Mouse (Mus musculus): Measurements from ENCODE around the gene Plpp3. TPM values are rescaled to one million over a fixed set of nuclear protein-coding genes. Genes with fewer than 3 reads are reported as not detected.

The Plpp3 gene
- polyA plus RNA-seq, 1 experiment from 2014 or later: 57.7 TPM

DNA sequence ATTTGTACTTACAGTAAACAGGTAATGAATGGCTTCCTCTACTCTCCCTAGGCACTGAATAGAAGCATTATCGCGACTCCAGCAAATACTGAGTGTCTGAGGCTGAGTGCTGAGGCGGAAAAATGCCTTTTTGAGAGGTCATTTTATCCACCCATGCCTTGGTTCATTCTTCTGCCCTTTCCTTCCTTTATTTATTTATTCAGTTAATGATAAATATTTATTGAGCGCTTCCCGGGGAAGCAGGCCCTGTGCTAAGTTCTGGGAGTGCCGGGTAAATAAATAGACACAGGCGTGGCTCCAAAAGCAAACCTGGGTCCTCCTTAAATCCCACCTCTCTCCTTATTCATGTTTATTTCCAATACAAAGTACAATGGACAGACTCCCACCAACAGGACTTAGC lies 27.9 kb upstream of the Plpp3 start:
- no peaks in the 10 kb centered on the region for H3K9me3 ChIP-seq
- no peak overlapping the region for H3K27ac ChIP-seq
- no peaks in the 10 kb centered on the region for H3K4me1 ChIP-seq
- WGBS: 73% methylated on average over 7 of the region's 7 CpGs
- no peak for ATAC-seq (ENCODE audit: low FRiP score, low read depth)
- H3K27me3 ChIP-seq (replicated peaks): no peaks in the 10 kb centered on the region
- H3K4me2 ChIP-seq (replicated peaks): no peak overlapping the region
- no peak overlapping the region for H3K9ac ChIP-seq
- no peak overlapping the region for H3K4me3 ChIP-seq
- H3K36me3 ChIP-seq: no peaks in the 10 kb centered on the region

GRCm38 (mm10) chr4:105131756-105132314 lies 25.3 kb upstream of the Plpp3 start:
- Histone ChIP-seq H3K4me1 (no peaks in the 10 kb centered on the region), H3K4me2 (replicated peaks) (no peak overlapping the region), H3K4me3 (no peak overlapping the region), H3K36me3 (no peaks in the 10 kb centered on the region), H3K27me3 (replicated peaks) (no peaks in the 10 kb centered on the region), H3K9ac (no peak overlapping the region), H3K9me3 (no peaks in the 10 kb centered on the region), H3K27ac (no peak overlapping the region)
- ATAC-seq (ENCODE audit: low FRiP score, low read depth): no peak
- 86% methylated on average over 9 of the region's 9 CpGs for WGBS

- Histone ChIP-seq H3K36me3 (no peaks in the 10 kb centered on the region), H3K27me3 (replicated peaks) (no peaks in the 10 kb centered on the region), H3K9me3 (no peaks in the 10 kb centered on the region), H3K27ac (no peak overlapping the region), H3K9ac (no peak overlapping the region), H3K4me3 (no peak overlapping the region), H3K4me2 (replicated peaks) (no peak overlapping the region), H3K4me1 (no peaks in the 10 kb centered on the region)
- no peak for ATAC-seq (ENCODE audit: low FRiP score, low read depth)
- WGBS: 79% methylated on average over 4 of the region's 4 CpGs
Measured at GRCm38 (mm10) chr4:105133350-105134050, 23.6 kb upstream of the Plpp3 start.

DNA sequence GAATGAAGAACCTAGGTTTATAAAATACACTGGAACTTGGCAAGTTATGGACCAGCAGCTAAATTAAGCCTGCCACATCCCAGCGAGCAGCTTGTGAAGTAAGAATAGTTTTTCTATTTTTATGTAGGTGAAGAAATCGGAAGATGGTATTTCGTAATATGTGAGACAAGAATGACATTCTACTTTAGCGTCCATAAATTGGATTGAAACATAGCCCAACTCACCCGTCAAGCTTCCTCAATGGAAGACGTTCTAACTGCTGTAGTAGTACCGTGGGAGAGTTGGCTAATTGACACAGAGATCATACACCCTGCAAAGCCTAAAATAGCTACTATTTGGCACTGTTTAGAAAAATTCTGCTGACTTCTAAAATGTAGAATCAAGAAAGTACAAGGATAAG lies 7.7 kb upstream of the Plpp3 start:
- ATAC-seq (ENCODE audit: low FRiP score, low read depth): no peak
- no peak overlapping the region for H3K4me2 ChIP-seq (replicated peaks)
- WGBS: 92% methylated on average over 7 of the region's 7 CpGs
- no peaks in the 10 kb centered on the region for H3K4me1 ChIP-seq
- no peaks in the 10 kb centered on the region for H3K36me3 ChIP-seq
- no peak overlapping the region for H3K9ac ChIP-seq
- no peaks in the 10 kb centered on the region for H3K9me3 ChIP-seq
- no peak overlapping the region for H3K27ac ChIP-seq
- no peak overlapping the region for H3K4me3 ChIP-seq
- no peaks in the 10 kb centered on the region for H3K27me3 ChIP-seq (replicated peaks)

DNA sequence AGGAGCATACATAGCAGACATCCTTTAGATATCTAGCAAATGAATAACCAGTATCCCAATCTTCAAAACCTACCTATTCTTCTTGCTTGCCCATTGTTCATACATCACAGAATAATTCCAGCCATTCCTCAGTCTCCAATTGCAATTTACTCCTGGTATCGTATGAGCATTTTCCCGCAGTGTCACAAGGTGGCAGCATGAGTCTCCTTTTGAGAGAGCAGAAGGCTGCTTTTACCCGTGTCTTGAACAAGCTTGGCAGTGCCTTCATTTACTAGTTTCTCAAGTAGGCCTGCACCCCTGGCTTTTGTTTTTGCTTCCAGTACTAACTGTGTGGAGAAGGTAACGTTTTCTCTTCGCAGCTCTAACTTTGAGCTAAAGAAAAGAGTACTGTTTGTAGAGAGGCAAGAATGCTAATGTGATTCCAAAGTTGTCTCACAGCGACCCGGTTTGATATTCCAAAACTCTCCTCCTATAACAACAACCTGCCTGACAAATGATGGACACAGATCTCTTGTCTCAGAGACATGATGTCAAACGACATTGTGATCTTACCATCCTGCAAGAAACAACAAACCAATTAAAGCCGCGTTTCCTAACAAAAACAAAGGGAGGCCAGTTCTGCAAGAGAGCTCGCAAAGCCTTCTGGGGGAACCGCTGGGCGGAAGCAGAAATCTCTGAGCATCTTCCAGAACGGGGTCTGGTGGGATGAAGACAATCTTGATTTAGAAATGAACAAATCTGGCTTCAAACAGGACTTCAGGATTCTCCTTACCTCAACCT lies 5.0 kb upstream of the Plpp3 start:
- H3K27ac ChIP-seq: no peak overlapping the region
- no peak overlapping the region for H3K4me2 ChIP-seq (replicated peaks)
- no peaks in the 10 kb centered on the region for H3K36me3 ChIP-seq
- no peaks in the 10 kb centered on the region for H3K27me3 ChIP-seq (replicated peaks)
- H3K9me3 ChIP-seq: no peaks in the 10 kb centered on the region
- H3K4me1 ChIP-seq: no peaks in the 10 kb centered on the region
- H3K9ac ChIP-seq: no peak overlapping the region
- 48% methylated on average over 14 of the region's 14 CpGs for WGBS
- H3K4me3 ChIP-seq: no peak overlapping the region
- no peak for ATAC-seq (ENCODE audit: low FRiP score, low read depth)

DNA sequence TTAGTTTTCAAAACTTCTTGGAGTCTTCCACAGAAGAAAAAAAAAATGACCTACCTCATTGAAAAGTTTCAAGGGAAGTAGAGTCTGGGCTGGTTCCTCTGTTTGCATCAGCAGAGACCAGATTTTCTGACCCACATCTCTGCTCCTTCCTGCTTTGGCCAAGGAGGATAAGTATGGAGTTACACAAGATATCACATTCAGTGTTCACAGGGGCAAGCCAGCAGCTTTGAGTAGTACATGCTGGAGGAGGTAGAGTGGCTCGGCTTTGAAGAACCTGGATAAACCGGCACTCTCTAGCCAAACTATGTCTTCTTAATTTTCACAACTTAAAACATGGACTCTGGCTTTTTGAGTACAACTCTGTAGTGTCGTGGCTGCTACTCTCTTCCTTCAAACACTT lies 3.9 kb upstream of the Plpp3 start:
- H3K4me2 ChIP-seq (replicated peaks): no peak overlapping the region
- H3K27me3 ChIP-seq (replicated peaks): no peaks in the 10 kb centered on the region
- H3K4me3 ChIP-seq: no peak overlapping the region
- 80% methylated on average over 3 of the region's 3 CpGs for WGBS
- H3K36me3 ChIP-seq: no peaks in the 10 kb centered on the region
- no peak overlapping the region for H3K27ac ChIP-seq
- H3K9me3 ChIP-seq: no peaks in the 10 kb centered on the region
- no peak for ATAC-seq (ENCODE audit: low FRiP score, low read depth)
- no peak overlapping the region for H3K9ac ChIP-seq
- no peaks in the 10 kb centered on the region for H3K4me1 ChIP-seq

DNA sequence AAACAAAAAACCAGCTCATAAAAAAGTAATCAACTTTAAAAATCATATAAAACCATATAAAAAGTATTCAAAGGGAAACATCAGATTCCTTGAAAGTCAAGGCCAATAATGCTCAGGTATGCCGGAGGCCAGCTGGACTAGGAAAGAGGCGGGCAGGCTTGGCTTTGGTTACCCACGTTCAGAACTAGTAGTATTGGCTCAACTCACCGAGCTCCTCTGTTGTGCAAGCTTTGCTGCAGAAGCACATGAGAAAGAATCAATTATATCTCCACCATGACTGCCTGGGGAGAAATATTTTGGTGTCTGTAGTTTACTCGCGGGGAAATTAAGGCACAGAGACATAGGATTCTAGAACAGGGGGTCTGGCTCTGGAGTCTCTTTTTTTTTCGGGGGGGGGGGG lies 866 bp upstream of the Plpp3 start:
- Histone ChIP-seq H3K9ac (no peak overlapping the region), H3K4me3 (no peak overlapping the region), H3K36me3 (no peaks in the 10 kb centered on the region), H3K4me1 (peaks cover 12% of the 10 kb centered on the region), H3K27ac (no peak overlapping the region), H3K27me3 (replicated peaks) (no peaks in the 10 kb centered on the region), H3K9me3 (no peaks in the 10 kb centered on the region), H3K4me2 (replicated peaks) (peak overlapping the region; percentile 89; the same call in 1 of the 2 replicates)
- no peak for ATAC-seq (ENCODE audit: low FRiP score, low read depth)
- 74% methylated on average over 7 of the region's 7 CpGs for WGBS

DNA sequence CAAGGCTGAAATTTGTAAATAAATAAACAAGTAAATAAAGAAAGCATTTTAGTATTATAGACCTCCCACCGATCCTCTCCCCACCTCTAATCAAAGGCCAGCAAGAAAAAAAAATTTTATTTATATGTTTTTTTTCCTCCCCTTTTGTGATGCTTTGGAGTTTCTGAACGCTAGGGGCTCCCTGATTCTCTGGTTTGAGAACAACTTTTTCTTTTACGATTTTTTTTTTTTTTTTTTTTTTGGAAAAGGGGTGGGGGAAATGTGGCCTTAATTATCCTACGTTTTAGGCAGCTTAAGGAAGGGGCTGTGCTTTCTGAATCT lies 232 bp upstream of the Plpp3 start:
- Histone ChIP-seq H3K9ac (peak overlapping the region; percentile 95; the same call in 1 of the 2 replicates), H3K4me1 (peaks cover 16% of the 10 kb centered on the region), H3K27me3 (replicated peaks) (no peaks in the 10 kb centered on the region), H3K4me2 (replicated peaks) (peak overlapping the region; percentile 89), H3K36me3 (no peaks in the 10 kb centered on the region), H3K4me3 (peak overlapping the region; percentile 90), H3K27ac (0 out of 2 replicates have a peak overlapping the region, but pooled peaks have one; percentile 79), H3K9me3 (no peaks in the 10 kb centered on the region)
- no peak for ATAC-seq (ENCODE audit: low FRiP score, low read depth)
- WGBS: under 1% methylated on average over 4 of the region's 4 CpGs

DNA sequence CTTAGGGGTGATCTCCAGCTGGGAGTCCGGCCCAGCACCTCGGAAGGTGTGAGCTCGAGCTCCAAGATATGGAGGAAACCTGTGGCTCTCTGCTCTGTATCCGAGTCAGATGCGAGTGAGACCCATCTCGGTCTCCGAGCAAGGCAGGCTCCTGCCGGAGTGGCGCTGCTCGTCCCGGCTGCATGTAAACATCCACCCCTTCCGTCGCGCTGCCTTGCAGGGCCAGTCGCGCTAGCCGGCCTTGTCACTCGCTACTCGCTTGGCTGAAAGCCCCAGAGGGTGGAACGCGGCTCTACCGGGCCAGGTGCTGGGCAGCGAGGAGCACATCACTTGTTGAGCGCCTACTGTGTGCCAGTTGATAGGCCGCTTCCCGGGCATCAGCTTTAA lies 1.0 kb downstream of the Plpp3 start:
- ATAC-seq (ENCODE audit: low FRiP score, low read depth): peak; percentile 84
- WGBS: 0% methylated on average over 26 of the region's 26 CpGs
- peak overlapping the region; percentile 95 for H3K9ac ChIP-seq

GRCm38 (mm10) chr4:105158651-105159530 lies 1.7 kb downstream of the Plpp3 start:
- peaks cover 25% of the 10 kb centered on the region for H3K4me1 ChIP-seq
- no peaks in the 10 kb centered on the region for H3K9me3 ChIP-seq
- H3K4me2 ChIP-seq (replicated peaks): peak overlapping the region; percentile 89
- peak overlapping the region; percentile 90 for H3K4me3 ChIP-seq
- H3K27me3 ChIP-seq (replicated peaks): no peaks in the 10 kb centered on the region
- no peak for ATAC-seq (ENCODE audit: low FRiP score, low read depth)
- peak overlapping the region; percentile 95 for H3K9ac ChIP-seq
- H3K27ac ChIP-seq: no peak overlapping the region
- H3K36me3 ChIP-seq: no peaks in the 10 kb centered on the region
- WGBS: under 1% methylated on average over 18 of the region's 18 CpGs

More for the DNA sequence above, 1.0 kb downstream of the Plpp3 start:
- H3K4me3 ChIP-seq: peak overlapping the region; percentile 90
- peak overlapping the region; percentile 89 for H3K4me2 ChIP-seq (replicated peaks)
- H3K27ac ChIP-seq: peak overlapping the region; percentile 79; the same call in 1 of the 2 replicates
- H3K4me1 ChIP-seq: peaks cover 25% of the 10 kb centered on the region
- no peaks in the 10 kb centered on the region for H3K36me3 ChIP-seq
- no peaks in the 10 kb centered on the region for H3K27me3 ChIP-seq (replicated peaks)
- no peaks in the 10 kb centered on the region for H3K9me3 ChIP-seq

GRCm38 (mm10) chr4:105159531-105159870 lies 2.4 kb downstream of the Plpp3 start:
- no peak for ATAC-seq (ENCODE audit: low FRiP score, low read depth)
- Histone ChIP-seq H3K4me1 (peaks cover 25% of the 10 kb centered on the region), H3K9ac (peak overlapping the region; percentile 95), H3K36me3 (no peaks in the 10 kb centered on the region), H3K27ac (no peak overlapping the region), H3K4me2 (replicated peaks) (peak overlapping the region; percentile 89), H3K27me3 (replicated peaks) (no peaks in the 10 kb centered on the region), H3K9me3 (no peaks in the 10 kb centered on the region), H3K4me3 (peak overlapping the region; percentile 90)
- 30% methylated on average over 6 of the region's 6 CpGs for WGBS

- Histone ChIP-seq H3K4me1 (peaks cover 25% of the 10 kb centered on the region), H3K9ac (0 out of 2 replicates have a peak overlapping the region, but pooled peaks have one; percentile 13), H3K27me3 (replicated peaks) (no peaks in the 10 kb centered on the region), H3K36me3 (no peaks in the 10 kb centered on the region), H3K4me2 (replicated peaks) (peak overlapping the region; percentile 89), H3K9me3 (no peaks in the 10 kb centered on the region), H3K27ac (no peak overlapping the region), H3K4me3 (no peak overlapping the region)
- ATAC-seq (ENCODE audit: low FRiP score, low read depth): no peak
- 86% methylated on average over 6 of the region's 6 CpGs for WGBS
Measured at GRCm38 (mm10) chr4:105160470-105160869, 3.3 kb downstream of the Plpp3 start.
